Mouse (Mus musculus) bone marrow macrophage, adult 2 months (primary cell): ENCODE measurements around the gene Lgals4.

ENCODE experiments used
- CTCF ChIP-seq: IDR thresholded peaks from 2 replicates; pipeline ENCODE4 v1.5.1; 2012; ENCODE audit warnings: low read depth, mild to moderate bottlenecking, low read length, moderate library complexity
- POLR2A ChIP-seq: IDR thresholded peaks from 2 replicates; pipeline ENCODE4 v1.6.1; 2012; ENCODE audit warnings: mild to moderate bottlenecking, low read depth, low read length, borderline replicate concordance

- TF ChIP-seq POLR2A, result no peak
- TF ChIP-seq CTCF, result no peak
Observed at GRCm38 (mm10) chr7:28838331-28838730, 4.7 kb downstream of the Lgals4 start.
